Mouse (Mus musculus) liver, embryonic 14.5 days (tissue): ENCODE data around the gene Tead2.

Experiments
- CTCF ChIP-seq: IDR thresholded peaks from 2 replicates; pipeline ENCODE4 v1.5.1; 2016; ENCODE audit warnings: antibody characterized with exemption, low read depth, control low read depth
- EP300 ChIP-seq: IDR thresholded peaks from 2 replicates; pipeline ENCODE4 v1.6.1; 2016; ENCODE audit warnings: antibody characterized with exemption, low read depth

DNA sequence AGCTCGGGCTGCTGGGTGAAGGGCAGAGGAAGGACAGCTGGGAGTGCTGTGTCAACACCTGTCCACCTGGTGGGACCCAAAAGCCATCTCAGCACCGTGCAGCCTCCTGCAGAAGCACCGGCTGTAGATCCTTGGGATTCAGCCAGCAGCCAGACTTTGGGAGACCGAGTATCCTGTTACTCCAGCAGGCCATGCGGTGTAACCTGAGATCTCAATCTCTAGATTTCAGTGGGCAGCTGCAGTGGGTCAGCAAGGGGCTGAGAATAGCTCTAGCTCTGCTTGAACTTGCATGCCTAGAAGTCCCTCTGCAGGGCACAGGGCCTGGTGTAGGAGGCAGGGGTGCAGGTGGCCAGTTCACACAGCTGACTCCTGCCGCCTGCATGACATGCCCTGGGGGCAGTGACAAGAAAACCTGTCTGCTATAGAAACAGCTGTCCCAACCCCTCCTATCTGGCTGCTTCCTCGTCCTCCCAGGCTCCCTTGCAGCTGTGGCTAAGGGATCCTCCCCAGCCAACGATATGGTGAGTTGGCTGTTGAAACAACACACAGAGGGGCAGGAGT is 23.7 kb upstream of the Tead2 start:
- TF ChIP-seq CTCF: no peak
- TF ChIP-seq EP300: no peak
